Mouse (Mus musculus): ENCODE results near the gene AC124502.3. TPM values are rescaled to one million over a fixed set of nuclear protein-coding genes. Genes with fewer than 3 reads are reported as not detected.
A peak's percentile ranks its signal among the peaks of the same experiment; 100 is the strongest.

The AC124502.3 gene
- polyA plus RNA-seq, 1 experiment from 2014 or later: 3.4 TPM

DNA sequence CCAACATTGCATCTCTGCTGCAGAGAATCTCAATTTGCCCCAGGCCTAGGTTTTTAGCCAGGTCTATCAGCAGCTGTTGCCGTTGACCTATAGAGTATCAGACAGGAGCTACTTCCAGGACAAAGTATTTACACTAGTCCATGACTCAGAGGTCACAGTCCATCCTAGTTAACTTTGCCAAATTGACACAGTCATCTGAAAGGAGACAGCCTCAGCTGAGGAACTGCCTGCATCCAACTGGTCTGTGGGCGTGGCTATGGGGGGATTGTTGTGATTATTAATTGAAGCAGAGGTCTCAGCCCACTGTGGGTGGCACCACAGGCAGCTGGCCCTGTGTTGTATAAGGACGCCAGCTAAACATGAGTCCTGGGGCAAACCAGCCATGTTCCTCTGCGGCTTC lies 33.8 kb upstream of the AC124502.3 start:
- Histone ChIP-seq H3K27ac (no peak overlapping the region), H3K27me3 (peaks cover 11% of the 10 kb centered on the region; the same call in 1 of the 2 replicates), H3K9me3 (replicated peaks) (peaks cover 8% of the 10 kb centered on the region; the same call in 1 of the 2 replicates), H3K4me1 (peaks cover 12% of the 10 kb centered on the region), H3K36me3 (ENCODE audit: poor library complexity, severe bottlenecking) (no peaks in the 10 kb centered on the region), H3K4me3 (no peak overlapping the region), H3K4me2 (no peak overlapping the region), H3K9ac (no peak overlapping the region)
- WGBS: 57% methylated on average over 4 of the region's 4 CpGs
- ATAC-seq: no peak

DNA sequence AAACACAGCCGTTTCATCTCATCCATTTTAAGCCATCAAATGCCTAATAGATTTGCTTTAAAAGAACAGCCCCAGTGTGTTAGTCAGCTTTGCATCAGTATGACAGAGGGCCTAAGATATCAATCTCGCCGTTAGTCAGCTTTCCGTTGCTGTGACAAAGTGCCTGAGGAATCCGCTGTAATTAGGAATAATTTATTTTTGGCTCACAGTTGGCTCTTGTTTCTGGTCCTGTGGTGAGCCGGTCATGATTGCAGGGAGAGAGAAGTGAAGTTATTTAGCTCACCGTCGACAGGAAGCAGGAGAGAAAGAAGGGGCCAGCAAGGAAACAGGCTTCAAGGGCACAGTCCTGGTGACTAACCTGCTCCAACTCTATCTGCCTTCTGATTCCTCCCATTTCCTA lies 25.6 kb upstream of the AC124502.3 start:
- no peaks in the 10 kb centered on the region for H3K9me3 ChIP-seq (replicated peaks)
- no peak overlapping the region for H3K4me2 ChIP-seq
- no peak for ATAC-seq
- 0 out of 2 replicates have a peak, but pooled peaks cover 8% of the 10 kb centered on the region for H3K4me1 ChIP-seq
- H3K4me3 ChIP-seq: no peak overlapping the region
- H3K9ac ChIP-seq: no peak overlapping the region
- no peak overlapping the region for H3K27ac ChIP-seq
- WGBS: 64% methylated on average over 8 of the region's 8 CpGs
- H3K27me3 ChIP-seq: peaks cover 6% of the 10 kb centered on the region; the same call in 1 of the 2 replicates
- no peaks in the 10 kb centered on the region for H3K36me3 ChIP-seq (ENCODE audit: poor library complexity, severe bottlenecking)

DNA sequence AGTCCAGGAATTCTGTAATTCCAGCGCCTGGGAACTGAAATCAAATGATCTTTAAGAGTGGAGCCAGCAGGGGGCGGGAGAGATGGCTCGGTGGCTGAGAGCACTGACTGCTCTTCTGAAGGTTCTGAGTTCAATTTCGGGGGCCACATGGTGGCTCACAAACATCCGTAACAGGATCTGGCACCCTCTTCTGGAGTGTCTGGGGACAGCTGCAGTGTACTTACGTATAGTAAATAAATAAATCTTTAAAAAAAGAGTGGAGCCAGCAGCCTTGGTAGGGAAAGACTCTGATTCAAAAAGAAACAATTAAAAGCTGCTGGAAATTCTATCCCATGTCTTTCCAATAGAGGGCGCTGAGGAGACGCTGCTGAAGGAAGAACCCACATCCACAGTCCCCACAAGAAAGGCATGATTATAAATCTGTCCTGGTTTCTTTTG lies 23.7 kb upstream of the AC124502.3 start:
- WGBS: 16% methylated on average over 8 of the region's 8 CpGs

DNA sequence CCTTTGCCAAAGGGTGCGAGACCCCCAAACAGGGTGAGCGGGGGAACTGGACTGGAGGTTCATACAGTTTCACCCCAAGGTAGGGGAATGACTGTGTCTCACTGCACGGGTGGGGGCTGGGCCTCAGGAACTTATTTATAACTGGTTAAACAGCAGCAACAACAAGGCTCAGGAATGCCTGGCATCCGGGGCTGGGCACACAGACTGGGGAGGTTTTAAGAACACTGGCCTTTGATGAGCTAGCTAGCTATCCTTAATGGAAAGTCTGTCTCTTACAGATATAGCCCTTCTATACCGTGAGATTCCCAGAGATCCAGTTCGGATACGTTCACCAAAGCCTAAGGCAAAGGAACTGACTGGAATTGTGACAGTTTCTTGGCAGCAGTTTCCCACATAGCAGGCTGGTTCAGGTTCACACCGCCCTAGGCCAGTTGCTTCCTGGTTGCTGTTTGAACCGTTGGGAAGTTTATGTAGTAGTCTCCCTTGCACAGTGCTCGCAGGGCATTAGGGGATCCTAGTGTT lies 22.4 kb upstream of the AC124502.3 start:
- Histone ChIP-seq H3K4me3 (no peak overlapping the region), H3K4me2 (0 out of 2 replicates have a peak overlapping the region, but pooled peaks have one; percentile 0), H3K27me3 (peaks cover 6% of the 10 kb centered on the region; the same call in 1 of the 2 replicates), H3K9me3 (replicated peaks) (no peaks in the 10 kb centered on the region), H3K36me3 (ENCODE audit: poor library complexity, severe bottlenecking) (no peaks in the 10 kb centered on the region), H3K27ac (no peak overlapping the region), H3K4me1 (0 out of 2 replicates have a peak, but pooled peaks cover 8% of the 10 kb centered on the region), H3K9ac (0 out of 2 replicates have a peak overlapping the region, but pooled peaks have one; percentile 14)
- ATAC-seq: 0 out of 2 replicates have a peak, but pooled peaks have one; percentile 10
- WGBS: 44% methylated on average over 10 of the region's 10 CpGs

More for the DNA sequence above, 23.7 kb upstream of the AC124502.3 start:
- H3K36me3 ChIP-seq (ENCODE audit: poor library complexity, severe bottlenecking): no peaks in the 10 kb centered on the region
- H3K27ac ChIP-seq: no peak overlapping the region
- no peak overlapping the region for H3K9ac ChIP-seq
- H3K4me3 ChIP-seq: no peak overlapping the region
- no peak overlapping the region for H3K4me2 ChIP-seq
- H3K27me3 ChIP-seq: peaks cover 6% of the 10 kb centered on the region; the same call in 1 of the 2 replicates
- H3K9me3 ChIP-seq (replicated peaks): no peaks in the 10 kb centered on the region
- ATAC-seq: no peak
- 0 out of 2 replicates have a peak, but pooled peaks cover 8% of the 10 kb centered on the region for H3K4me1 ChIP-seq

DNA sequence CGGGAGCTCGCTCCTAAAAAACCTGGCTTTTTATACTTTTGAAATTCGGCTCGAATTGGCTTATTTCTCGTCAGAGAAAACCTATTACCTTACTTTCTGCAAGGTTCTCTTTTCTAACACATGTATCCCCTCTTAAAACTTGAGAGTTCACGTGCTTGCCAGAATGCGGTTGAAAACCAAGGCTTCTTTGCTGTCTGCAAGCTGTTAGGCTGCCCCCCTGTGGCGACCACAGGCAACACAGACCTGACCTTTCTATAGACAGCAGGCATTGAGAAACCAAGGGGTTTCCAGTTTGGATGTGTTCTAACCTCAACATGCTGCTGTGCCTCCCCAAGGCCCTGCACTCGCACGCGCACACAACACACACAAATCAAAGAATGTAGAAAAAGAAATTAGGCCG lies 21.9 kb upstream of the AC124502.3 start:
- H3K27me3 ChIP-seq: peaks cover 6% of the 10 kb centered on the region; the same call in 1 of the 2 replicates
- no peak for ATAC-seq
- H3K4me1 ChIP-seq: 0 out of 2 replicates have a peak, but pooled peaks cover 8% of the 10 kb centered on the region
- H3K4me2 ChIP-seq: 0 out of 2 replicates have a peak overlapping the region, but pooled peaks have one; percentile 0
- no peaks in the 10 kb centered on the region for H3K9me3 ChIP-seq (replicated peaks)
- no peak overlapping the region for H3K27ac ChIP-seq
- H3K36me3 ChIP-seq (ENCODE audit: poor library complexity, severe bottlenecking): no peaks in the 10 kb centered on the region
- H3K9ac ChIP-seq: no peak overlapping the region
- 22% methylated on average over 12 of the region's 12 CpGs for WGBS
- H3K4me3 ChIP-seq: no peak overlapping the region

DNA sequence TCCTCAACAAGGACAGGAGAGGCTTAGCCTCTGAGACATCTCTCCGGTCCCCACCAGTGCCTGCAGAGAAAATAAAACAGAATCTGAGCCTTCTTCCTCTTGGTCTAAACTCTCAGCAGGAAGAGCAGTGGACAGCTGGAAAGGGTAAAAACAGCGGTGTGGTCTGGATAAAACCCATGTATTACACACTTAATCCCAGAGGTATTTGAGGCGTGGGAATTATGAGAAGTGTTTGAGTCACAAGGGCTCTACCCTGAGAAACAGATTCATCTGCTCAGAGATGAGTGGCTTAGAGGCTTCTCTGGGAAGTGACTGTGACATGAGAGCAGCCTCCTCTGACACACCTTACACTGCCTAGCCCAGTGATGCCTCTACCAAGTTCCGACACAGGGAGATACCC lies 21.1 kb upstream of the AC124502.3 start:
- no peak overlapping the region for H3K4me3 ChIP-seq
- H3K9me3 ChIP-seq (replicated peaks): no peaks in the 10 kb centered on the region
- no peak for ATAC-seq
- no peak overlapping the region for H3K27ac ChIP-seq
- H3K36me3 ChIP-seq (ENCODE audit: poor library complexity, severe bottlenecking): no peaks in the 10 kb centered on the region
- 0 out of 2 replicates have a peak, but pooled peaks cover 8% of the 10 kb centered on the region for H3K4me1 ChIP-seq
- no peaks in the 10 kb centered on the region for H3K27me3 ChIP-seq
- no peak overlapping the region for H3K9ac ChIP-seq
- 87% methylated on average over 4 of the region's 4 CpGs for WGBS
- H3K4me2 ChIP-seq: no peak overlapping the region

DNA sequence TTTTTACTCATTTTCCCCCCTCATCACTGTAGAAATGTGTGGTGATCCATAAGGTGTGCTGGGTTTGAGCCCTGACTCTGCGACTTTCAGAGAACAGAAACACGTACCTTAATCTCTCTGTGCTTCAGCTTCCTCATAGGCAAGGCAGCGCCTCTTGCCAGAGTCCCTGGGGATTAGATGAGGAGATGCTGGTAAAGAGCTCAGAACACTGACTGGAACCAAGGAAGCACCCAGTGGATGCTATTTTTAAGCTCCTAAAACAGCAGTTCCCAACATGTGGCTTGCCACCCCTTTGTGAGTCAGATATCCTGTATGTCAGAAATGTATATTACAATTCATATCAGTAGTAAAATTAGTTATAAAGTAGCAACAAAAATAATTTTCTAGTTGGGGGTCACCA lies 20.5 kb upstream of the AC124502.3 start:
- no peak for ATAC-seq
- no peaks in the 10 kb centered on the region for H3K27me3 ChIP-seq
- H3K4me2 ChIP-seq: no peak overlapping the region
- no peak overlapping the region for H3K27ac ChIP-seq
- H3K4me3 ChIP-seq: no peak overlapping the region
- no peak overlapping the region for H3K9ac ChIP-seq
- no peaks in the 10 kb centered on the region for H3K36me3 ChIP-seq (ENCODE audit: poor library complexity, severe bottlenecking)
- no peaks in the 10 kb centered on the region for H3K9me3 ChIP-seq (replicated peaks)
- H3K4me1 ChIP-seq: 0 out of 2 replicates have a peak, but pooled peaks cover 8% of the 10 kb centered on the region
- 86% methylated on average over 3 of the region's 3 CpGs for WGBS

DNA sequence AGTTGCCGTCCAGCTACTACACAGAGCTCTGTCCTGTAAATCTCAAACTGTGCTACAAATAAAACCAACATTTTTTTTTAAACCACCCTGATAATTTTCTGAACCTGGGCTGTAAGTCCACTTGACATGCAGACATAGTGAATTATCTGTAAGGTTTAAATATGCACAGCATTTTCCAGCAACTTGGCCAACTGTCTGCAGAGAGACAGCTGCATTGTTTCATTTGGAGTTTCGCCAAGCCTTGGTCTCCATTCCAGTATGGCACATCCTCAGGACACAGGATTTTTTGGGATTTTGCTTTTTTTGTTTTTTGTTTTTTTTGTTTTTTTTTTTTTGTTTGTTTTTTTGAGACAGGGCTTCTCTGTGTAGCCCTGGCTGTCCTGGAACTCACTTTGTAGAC lies 17.3 kb upstream of the AC124502.3 start:
- Histone ChIP-seq H3K9me3 (replicated peaks) (no peaks in the 10 kb centered on the region), H3K27me3 (no peaks in the 10 kb centered on the region), H3K4me3 (no peak overlapping the region), H3K36me3 (ENCODE audit: poor library complexity, severe bottlenecking) (no peaks in the 10 kb centered on the region; the same call in 1 of the 2 replicates), H3K4me2 (no peak overlapping the region), H3K27ac (no peak overlapping the region), H3K4me1 (peaks cover 12% of the 10 kb centered on the region; the same call in 1 of the 2 replicates), H3K9ac (no peak overlapping the region)
- no peak for ATAC-seq
- WGBS: 81% methylated on average over 2 of the region's 2 CpGs

DNA sequence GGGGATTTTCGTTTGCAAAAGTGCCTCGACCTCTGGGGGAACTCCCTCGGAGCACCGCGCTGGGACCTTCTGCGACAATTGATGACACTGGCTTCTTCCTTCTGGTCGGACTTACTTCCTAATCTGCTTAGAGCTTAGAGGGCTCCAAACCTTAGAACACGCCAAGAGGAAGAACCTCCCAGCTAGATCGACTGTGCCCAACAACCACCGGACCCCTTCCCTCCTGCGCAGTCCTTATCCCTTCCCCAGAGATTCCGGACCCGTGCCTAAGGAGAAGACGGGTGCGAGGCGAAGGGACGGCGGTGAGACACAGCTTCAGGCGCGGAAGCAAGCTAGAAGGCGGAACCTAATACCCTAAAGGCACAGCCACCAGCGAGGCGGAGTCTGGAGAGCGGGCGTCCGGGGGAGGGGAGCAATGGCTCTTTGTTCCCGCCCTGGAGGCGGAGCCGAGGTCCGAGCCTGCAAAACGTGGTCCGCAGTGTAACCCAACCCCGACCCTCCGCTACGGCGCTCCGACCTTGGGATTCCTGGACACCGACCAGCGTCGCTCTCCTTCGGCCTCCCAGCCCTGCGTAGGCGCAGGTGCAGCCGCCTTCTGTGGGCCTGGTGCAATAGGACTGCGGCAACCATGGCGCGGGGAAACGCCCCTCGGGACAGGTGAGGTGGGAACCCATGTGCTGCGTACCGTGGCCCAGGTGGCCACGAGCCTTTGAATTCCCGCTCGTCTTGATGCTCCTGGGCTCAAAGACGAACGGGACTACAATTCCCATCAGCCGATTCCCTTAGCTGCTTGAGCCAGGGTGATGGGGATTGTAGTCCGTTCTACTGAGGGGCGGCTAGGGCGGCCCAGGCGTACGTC lies 14.8 kb upstream of the AC124502.3 start, which contains the start of gene Slc29a2:
Gene Slc29a2, plus strand, starts transcription at position 240 of the 859 bp plus-strand sequence.
- H3K27ac ChIP-seq: peak within 1 kb of the TSS; percentile 91
- H3K4me2 ChIP-seq: peak within 1 kb of the TSS; percentile 72
- no peaks in the 10 kb centered on the region for H3K27me3 ChIP-seq
- H3K4me1 ChIP-seq: peaks cover 8% of the 10 kb centered on the region; the same call in 1 of the 2 replicates
- WGBS: under 1% methylated on average over 62 of the region's 62 CpGs
- H3K9ac ChIP-seq: peak within 1 kb of the TSS; percentile 77
- peak; percentile 97 for ATAC-seq
- peak within 1 kb of the TSS; percentile 64 for H3K4me3 ChIP-seq
- peaks cover 22% of the 10 kb centered on the region for H3K36me3 ChIP-seq (ENCODE audit: poor library complexity, severe bottlenecking)
- no peaks in the 10 kb centered on the region for H3K9me3 ChIP-seq (replicated peaks)

DNA sequence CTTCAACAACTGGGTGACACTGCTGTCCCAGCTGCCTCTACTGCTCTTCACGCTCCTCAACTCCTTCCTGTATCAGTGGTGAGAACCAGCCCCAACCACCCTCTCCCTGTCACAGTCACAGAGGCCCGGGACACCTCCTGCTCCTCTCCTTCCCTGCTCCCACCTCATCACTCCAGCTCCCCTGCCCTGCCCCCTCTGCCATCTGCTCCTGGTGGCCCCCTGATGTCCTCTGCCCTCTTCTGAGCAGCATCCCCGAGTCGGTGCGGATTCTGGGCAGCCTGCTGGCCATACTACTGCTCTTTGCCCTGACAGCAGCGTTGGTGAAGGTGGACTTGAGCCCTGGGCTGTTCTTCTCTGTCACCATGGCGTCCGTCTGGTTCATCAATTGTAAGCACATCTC lies 12.6 kb upstream of the AC124502.3 start:
- no peak overlapping the region for H3K4me2 ChIP-seq
- H3K27me3 ChIP-seq: no peaks in the 10 kb centered on the region
- H3K9me3 ChIP-seq (replicated peaks): no peaks in the 10 kb centered on the region
- ATAC-seq: no peak
- no peak overlapping the region for H3K4me3 ChIP-seq
- no peak overlapping the region for H3K9ac ChIP-seq
- H3K27ac ChIP-seq: no peak overlapping the region
- WGBS: 95% methylated on average over 8 of the region's 8 CpGs
- peaks cover 8% of the 10 kb centered on the region; the same call in 1 of the 2 replicates for H3K4me1 ChIP-seq
- peaks cover 44% of the 10 kb centered on the region for H3K36me3 ChIP-seq (ENCODE audit: poor library complexity, severe bottlenecking)

DNA sequence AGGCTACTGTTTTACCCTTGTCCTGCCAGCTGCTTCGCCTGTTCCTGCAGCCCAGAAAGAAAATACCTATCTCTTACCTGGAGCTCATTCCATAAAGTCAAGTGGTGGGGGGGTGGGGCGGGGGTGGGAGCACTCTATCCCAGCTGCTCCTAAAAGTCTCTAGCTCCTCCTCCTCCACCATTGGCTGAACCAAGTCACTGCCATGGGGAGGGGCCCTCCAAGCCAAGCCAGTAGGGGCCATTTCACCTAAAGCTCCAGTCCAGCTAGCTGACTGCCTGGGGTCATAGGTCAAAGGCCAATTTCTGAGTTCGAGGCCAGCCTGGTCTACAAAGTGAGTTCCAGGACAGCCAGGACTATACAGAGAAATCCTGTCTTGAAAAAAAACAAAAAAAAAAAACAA lies 6.0 kb upstream of the AC124502.3 start:
- Histone ChIP-seq H3K27ac (no peak overlapping the region), H3K9me3 (replicated peaks) (no peaks in the 10 kb centered on the region), H3K9ac (no peak overlapping the region), H3K4me2 (no peak overlapping the region), H3K27me3 (no peaks in the 10 kb centered on the region), H3K4me1 (peaks cover 7% of the 10 kb centered on the region), H3K4me3 (no peak overlapping the region), H3K36me3 (ENCODE audit: poor library complexity, severe bottlenecking) (peaks cover 45% of the 10 kb centered on the region)
- WGBS: 83% methylated on average over 3 of the region's 3 CpGs
- ATAC-seq: no peak

DNA sequence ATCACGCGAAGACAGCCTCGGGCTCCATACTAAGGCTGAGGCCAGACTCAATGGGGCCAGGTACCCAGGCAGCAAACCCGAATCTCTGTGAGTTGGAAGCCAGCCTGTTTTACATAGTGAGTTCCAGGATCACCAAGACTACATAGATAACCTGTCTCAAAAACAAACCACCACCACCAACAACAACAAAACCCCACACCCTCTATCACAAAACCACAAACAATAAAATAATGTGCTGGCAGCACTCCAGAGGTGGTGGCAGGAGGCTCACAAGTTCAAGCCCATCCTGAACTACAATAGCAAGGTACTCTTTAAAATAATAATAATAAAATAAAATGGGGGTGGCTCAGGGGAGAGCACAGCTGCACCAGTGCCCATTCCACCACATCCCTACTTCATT lies 2.1 kb upstream of the AC124502.3 start:
- no peak overlapping the region for H3K4me2 ChIP-seq
- no peak overlapping the region for H3K27ac ChIP-seq
- no peak overlapping the region for H3K4me3 ChIP-seq
- no peaks in the 10 kb centered on the region for H3K9me3 ChIP-seq (replicated peaks)
- WGBS: 81% methylated on average over 4 of the region's 4 CpGs
- no peak overlapping the region; the same call in 1 of the 2 replicates for H3K9ac ChIP-seq
- peaks cover 30% of the 10 kb centered on the region for H3K4me1 ChIP-seq
- ATAC-seq: no peak
- H3K27me3 ChIP-seq: no peaks in the 10 kb centered on the region
- peaks cover 6% of the 10 kb centered on the region; the same call in 1 of the 2 replicates for H3K36me3 ChIP-seq (ENCODE audit: poor library complexity, severe bottlenecking)

Data from forebrain, embryonic 13.5 days (tissue).